Mouse (Mus musculus) urinary bladder, postnatal 36 days (tissue): ENCODE measurements at regions not wholly inside any gene's neighbourhood (a gene's known extent, or its start where the extent isn't known, plus 50 kb on each side); places are given as distances from the start of the nearest gene placed in this dataset.

Experiments used
- DNase-seq, 2 experiments: peaks; one replicate each; pipeline ENCODE4 v3.0.0; 2022; ENCODE audit warnings: low spot score in 2 of 2, mixed read lengths in 1 of 2

- DNase-seq: no peak
Measured at GRCm38 (mm10) chr3:149500130-149500529, 509.8 kb upstream of the Adgrl2 start.

- DNase-seq: no peak
Measured at GRCm38 (mm10) chr3:149498765-149499164, 508.4 kb upstream of the Adgrl2 start.

GRCm38 (mm10) chr3:149496829-149497471 is 506.6 kb upstream of the Adgrl2 start:
- DNase-seq: no peak

GRCm38 (mm10) chr3:149496122-149496521 is 505.8 kb upstream of the Adgrl2 start:
- DNase-seq: no peak

GRCm38 (mm10) chr3:149488147-149488546 is 497.8 kb upstream of the Adgrl2 start:
- DNase-seq: no peak

GRCm38 (mm10) chr3:149485406-149485805 is 495.1 kb upstream of the Adgrl2 start:
- no peak for DNase-seq

- no peak for DNase-seq
Measured at GRCm38 (mm10) chr3:149484319-149484718, 494.0 kb upstream of the Adgrl2 start.

GRCm38 (mm10) chr3:149476151-149476550 is 485.8 kb upstream of the Adgrl2 start:
- DNase-seq: no peak

- DNase-seq: no peak
Measured at GRCm38 (mm10) chr3:149466973-149467372, 476.6 kb upstream of the Adgrl2 start.

- no peak for DNase-seq
Measured at GRCm38 (mm10) chr3:149464603-149465002, 474.2 kb upstream of the Adgrl2 start.

- no peak for DNase-seq
Measured at GRCm38 (mm10) chr3:149462121-149462541, 471.8 kb upstream of the Adgrl2 start.

GRCm38 (mm10) chr3:149461613-149462012 is 471.3 kb upstream of the Adgrl2 start:
- no peak for DNase-seq

GRCm38 (mm10) chr3:149449376-149449775 is 459.0 kb upstream of the Adgrl2 start:
- DNase-seq: no peak

GRCm38 (mm10) chr3:149445991-149446564 is 455.7 kb upstream of the Adgrl2 start:
- no peak for DNase-seq

- peak in 1 of 2 experiments; percentile 3 for DNase-seq
Measured at GRCm38 (mm10) chr3:149444854-149445577, 454.7 kb upstream of the Adgrl2 start.

- no peak for DNase-seq
Measured at GRCm38 (mm10) chr3:149444377-149444776, 454.0 kb upstream of the Adgrl2 start.

GRCm38 (mm10) chr3:149441227-149441626 is 450.9 kb upstream of the Adgrl2 start:
- DNase-seq: no peak

GRCm38 (mm10) chr3:149437763-149438162 is 447.4 kb upstream of the Adgrl2 start:
- no peak for DNase-seq

- DNase-seq: no peak
Measured at GRCm38 (mm10) chr3:149436944-149437343, 446.6 kb upstream of the Adgrl2 start.

- DNase-seq: no peak
Measured at GRCm38 (mm10) chr3:149436420-149436819, 446.1 kb upstream of the Adgrl2 start.

GRCm38 (mm10) chr3:149431795-149432194 is 441.4 kb upstream of the Adgrl2 start:
- no peak for DNase-seq

GRCm38 (mm10) chr3:149426023-149426759 is 435.8 kb upstream of the Adgrl2 start:
- DNase-seq: no peak
